Mouse (Mus musculus) spleen, adult 2 months (tissue): ENCODE measurements around the gene Gm10668. TPM values are rescaled to one million over a fixed set of nuclear protein-coding genes. Genes with fewer than 3 reads are reported as not detected.
"Not testable (repeated sequence)": the region's sequence is repeated elsewhere in the genome, so short reads cannot be mapped to it uniquely, and the experiment has no call there.

Experiments used
- DNase-seq, 2 experiments: peaks; one replicate each; pipeline versions ENCODE4 v3.0.0 to v3.0.0-alpha.2; 2012 to 2021; ENCODE audit warnings: low spot score in 2 of 2, low read depth in 1 of 2
- H3K27ac ChIP-seq: fragments of 200-500 bp; 2 replicates; pipeline ENCODE4 v1.5.1; 2012; ENCODE audit warnings: low read length, inconsistent platforms; ENCODE audit not compliant: insufficient read depth
- H3K27me3 ChIP-seq: fragments of 200-500 bp; 2 replicates; pipeline ENCODE4 v1.6.1; 2012; ENCODE audit warnings: mild to moderate bottlenecking, moderate library complexity, low read length, inconsistent platforms; ENCODE audit not compliant: control insufficient read depth, insufficient read depth
- H3K36me3 ChIP-seq: fragments of 200-500 bp; 2 replicates; pipeline ENCODE4 v1.6.1; 2012; ENCODE audit warnings: mild to moderate bottlenecking, low read length, inconsistent platforms; ENCODE audit not compliant: control insufficient read depth, insufficient read depth
- H3K4me1 ChIP-seq: fragments of 200-500 bp; 2 replicates; pipeline ENCODE4 v1.6.1; 2011; ENCODE audit warnings: inconsistent platforms; ENCODE audit not compliant: control insufficient read depth, insufficient read depth, insufficient read length
- H3K4me3 ChIP-seq: fragments of 200-500 bp; 2 replicates; pipeline ENCODE4 v1.5.1; 2011; ENCODE audit warnings: mild to moderate bottlenecking, inconsistent platforms; ENCODE audit not compliant: insufficient read depth, insufficient read length; ENCODE audit errors: extremely low read depth
- WGBS: fragments of 180-500 bp; shearing (Covaris S2); methylation state at CpG from one replicate; pipeline ENCODE4 v1.1.7; 2018; 5-methylcytosine and 5-hydroxymethylcytosine counted together
- polyA plus RNA-seq: library from polyadenylated mRNA; depleted of rRNA; stranded (reverse); fragments of >200 nt; gene quantifications from 2 replicates; pipeline ENCODE4 v1.2.3, GENCODE M21; 2012; rRNA removed

Gene Gm10668
- not detected in 2 replicates for polyA plus RNA-seq

- not testable (repeated sequence) for H3K27me3 ChIP-seq, H3K4me3 ChIP-seq, H3K36me3 ChIP-seq, H3K4me1 ChIP-seq, DNase-seq, H3K27ac ChIP-seq
- WGBS = no CpG with 5 or more reads among the region's 1 CpGs
Observed at GRCm38 (mm10) chr7:20730524-20730923, at the start of gene Gm10668. Gm10668 (minus strand) TSS chr7:20730624.

- WGBS = no CpG with 5 or more reads among the region's 3 CpGs
- H3K4me1 ChIP-seq, H3K27ac ChIP-seq, H3K4me3 ChIP-seq, DNase-seq, H3K36me3 ChIP-seq, H3K27me3 ChIP-seq: not testable (repeated sequence)
Observed at GRCm38 (mm10) chr7:20770885-20771284, 40.5 kb upstream of the Gm10668 start, which contains the start of gene Vmn1r112. Vmn1r112 (plus strand) TSS chr7:20771185.

- H3K4me1 ChIP-seq, H3K27ac ChIP-seq, H3K27me3 ChIP-seq, H3K4me3 ChIP-seq, DNase-seq, H3K36me3 ChIP-seq: not testable (repeated sequence)
- WGBS = no CpG with 5 or more reads among the region's 2 CpGs
Observed at GRCm38 (mm10) chr7:20703116-20703515, 27.3 kb downstream of the Gm10668 start, which contains the start of gene Vmn1r111. Vmn1r111 (minus strand) TSS chr7:20703216.

Other genes with a start within 250 kb of the Gm10668 start
- gene Vmn1r103, start 220.1 kb downstream of the Gm10668 start, polyA plus RNA-seq = not detected in 2 replicates
- not detected in 2 replicates for gene Vmn1r104, start 196.8 kb downstream of the Gm10668 start, polyA plus RNA-seq
- not detected in 2 replicates for gene Gm5726, start 184.9 kb downstream of the Gm10668 start, polyA plus RNA-seq
- gene Gm4141, start 154.4 kb downstream of the Gm10668 start, polyA plus RNA-seq = not detected in 2 replicates
- not detected in 2 replicates for gene Gm4513, start 131.6 kb downstream of the Gm10668 start, polyA plus RNA-seq
- not detected in 2 replicates for gene Vmn1r107, start 61.7 kb downstream of the Gm10668 start, polyA plus RNA-seq
- not detected in 2 replicates for gene Vmn1r111, start 27.4 kb downstream of the Gm10668 start, polyA plus RNA-seq
- gene Vmn1r112, start 40.6 kb upstream of the Gm10668 start, polyA plus RNA-seq = not detected in 2 replicates
- gene Vmn1r113, start 56.7 kb upstream of the Gm10668 start, polyA plus RNA-seq = not detected in 2 replicates
- gene Vmn1r114, start 81.6 kb upstream of the Gm10668 start, polyA plus RNA-seq = not detected in 2 replicates
- gene Vmn1r115, start 114.4 kb upstream of the Gm10668 start, polyA plus RNA-seq = not detected in 2 replicates
- gene Vmn1r116, start 141.6 kb upstream of the Gm10668 start, polyA plus RNA-seq = not detected in 2 replicates
- gene Vmn1r117, start 153.5 kb upstream of the Gm10668 start, polyA plus RNA-seq = not detected in 2 replicates
- gene Vmn1r118, start 181.7 kb upstream of the Gm10668 start, polyA plus RNA-seq = not detected in 2 replicates